Mouse (Mus musculus) lung, embryonic 15.5 days (tissue): ENCODE data around the gene Itga2. TPM values are rescaled to one million over a fixed set of nuclear protein-coding genes. Genes with fewer than 3 reads are reported as not detected.
A peak's percentile ranks its signal among the peaks of the same experiment; 100 is the strongest.

Source experiments
- ATAC-seq: fragments of 200-750 bp; cut with Nextera tagmentation; 2 replicates; pipeline ENCODE4 v1.8.0; 2017; ENCODE audit warnings: moderate number of reproducible peaks, borderline replicate concordance; ENCODE audit not compliant: low FRiP score, low TSS enrichment; ENCODE audit errors: extremely low read depth
- H3K27ac ChIP-seq: fragments of 300-500 bp; sonication (generic); 2 replicates; pipeline ENCODE4 v1.5.1; 2015; ENCODE audit warnings: moderate library complexity, mild to moderate bottlenecking, inconsistent platforms
- H3K27me3 ChIP-seq: fragments of 300-500 bp; sonication (generic); 2 replicates; pipeline ENCODE4 v1.6.1; 2015; ENCODE audit warnings: inconsistent platforms
- H3K36me3 ChIP-seq: fragments of 300-500 bp; sonication (generic); 2 replicates; pipeline ENCODE4 v1.6.1; 2015; ENCODE audit warnings: inconsistent platforms
- H3K4me1 ChIP-seq: fragments of 300-500 bp; sonication (generic); 2 replicates; pipeline ENCODE4 v1.6.1; 2015; ENCODE audit warnings: inconsistent platforms
- H3K4me2 ChIP-seq: fragments of 300-500 bp; sonication (generic); 2 replicates; pipeline ENCODE4 v1.6.1; 2015; ENCODE audit warnings: inconsistent platforms, mild to moderate bottlenecking, moderate library complexity
- H3K4me3 ChIP-seq: fragments of 300-500 bp; sonication (generic); 2 replicates; pipeline ENCODE4 v1.5.1; 2015; ENCODE audit warnings: mild to moderate bottlenecking, inconsistent platforms
- H3K9ac ChIP-seq: fragments of 300-500 bp; sonication (generic); 2 replicates; pipeline ENCODE4 v1.6.1; 2015; ENCODE audit warnings: inconsistent platforms
- H3K9me3 ChIP-seq: fragments of 300-500 bp; sonication (generic); 2 replicates; pipeline ENCODE4 v1.6.1; 2016; ENCODE audit warnings: inconsistent platforms
- WGBS: fragments of 180-500 bp; shearing (Covaris S2); methylation state at CpG from one replicate; pipeline ENCODE4 v1.1.7; 2015; 5-methylcytosine and 5-hydroxymethylcytosine counted together
- polyA plus RNA-seq: library from polyadenylated mRNA; unstranded; fragments of >200 nt; fragmentation: Nextera tagmentation; extraction: Ambion mirVana; gene quantifications from 2 replicates; pipeline ENCODE4 v1.2.1, GENCODE M21; 2015

Itga2 gene
- polyA plus RNA-seq, 1 experiment from 2014 or later = 9.8 TPM

DNA sequence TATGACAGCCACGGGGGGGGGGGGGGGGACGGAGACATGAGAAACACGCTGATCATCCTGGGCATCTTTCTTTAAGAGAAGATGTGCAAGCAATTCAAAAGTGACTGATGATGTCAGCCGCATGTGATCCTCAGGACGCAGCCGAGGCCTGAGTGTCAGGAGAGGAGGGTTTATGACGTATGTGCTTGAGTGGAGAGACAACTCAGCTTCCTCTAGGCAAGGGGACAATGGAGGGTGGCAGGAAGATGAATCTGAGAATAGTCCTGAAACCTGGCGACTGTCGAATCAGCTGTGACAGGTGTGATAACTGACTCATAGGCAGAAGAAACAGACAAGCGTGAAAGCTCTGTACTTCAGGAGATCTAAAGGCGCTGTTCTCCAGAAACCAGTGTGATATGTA, 53.2 kb downstream of the Itga2 start:
- Histone ChIP-seq H3K27me3 (no peaks in the 10 kb centered on the region), H3K27ac (no peak overlapping the region), H3K9ac (no peak overlapping the region), H3K4me1 (no peaks in the 10 kb centered on the region), H3K9me3 (no peaks in the 10 kb centered on the region), H3K4me3 (no peak overlapping the region), H3K4me2 (no peak overlapping the region), H3K36me3 (no peaks in the 10 kb centered on the region)
- no peak for ATAC-seq
- 65% methylated on average over 11 of the region's 11 CpGs for WGBS

DNA sequence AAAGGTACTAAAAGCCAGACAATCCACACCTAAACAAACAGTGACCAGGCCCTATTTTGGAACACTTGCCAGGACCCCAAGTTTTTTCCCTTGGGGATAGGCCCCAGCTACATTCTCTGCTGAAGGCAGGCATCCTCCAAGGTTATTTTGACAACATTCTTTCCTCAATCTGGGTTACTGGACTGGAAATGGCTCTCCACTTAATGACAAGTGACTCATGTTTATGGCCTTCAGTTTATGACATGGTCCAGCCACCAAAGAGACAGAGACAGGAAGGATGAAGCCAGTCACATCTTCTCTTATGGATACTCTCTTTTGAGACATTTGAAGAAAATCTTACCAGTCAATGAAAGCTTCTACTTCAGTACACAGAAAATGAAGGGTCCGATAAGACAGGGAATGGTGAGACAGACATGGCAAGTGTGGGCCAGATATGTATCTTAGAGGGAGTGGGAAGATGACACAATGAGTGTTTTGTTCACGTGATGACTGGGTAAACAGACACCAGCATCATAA, 55.8 kb downstream of the Itga2 start:
- Histone ChIP-seq H3K27me3 (no peaks in the 10 kb centered on the region), H3K9me3 (no peaks in the 10 kb centered on the region), H3K36me3 (no peaks in the 10 kb centered on the region), H3K9ac (no peak overlapping the region), H3K4me1 (no peaks in the 10 kb centered on the region), H3K4me3 (no peak overlapping the region), H3K4me2 (no peak overlapping the region), H3K27ac (no peak overlapping the region)
- ATAC-seq = no peak
- 83% methylated on average over 2 of the region's 2 CpGs for WGBS

DNA sequence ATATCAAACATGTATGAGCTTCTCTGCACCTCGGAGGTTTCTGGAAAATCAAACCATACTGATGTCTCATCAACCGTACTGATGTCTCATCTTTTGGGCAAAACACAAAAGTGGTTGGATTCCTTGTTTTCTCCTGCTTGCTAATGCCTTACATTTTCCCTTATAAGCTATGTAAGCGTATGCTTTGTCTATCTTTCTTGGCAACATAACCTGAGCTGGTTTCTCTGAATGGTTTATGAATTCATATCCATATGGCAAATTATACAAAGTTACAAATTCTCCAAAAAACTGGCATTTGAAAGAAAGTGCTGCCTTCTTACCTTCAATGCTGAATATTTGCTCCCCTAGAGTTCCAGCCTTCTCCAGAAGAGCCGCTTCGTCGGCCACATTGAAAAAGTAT, 57.2 kb downstream of the Itga2 start:
- no peak overlapping the region for H3K9ac ChIP-seq
- H3K27me3 ChIP-seq = no peaks in the 10 kb centered on the region
- no peaks in the 10 kb centered on the region for H3K9me3 ChIP-seq
- no peak overlapping the region for H3K27ac ChIP-seq
- H3K4me3 ChIP-seq = no peak overlapping the region
- H3K4me1 ChIP-seq = no peaks in the 10 kb centered on the region
- H3K36me3 ChIP-seq = no peaks in the 10 kb centered on the region
- 91% methylated on average over 6 of the region's 6 CpGs for WGBS
- ATAC-seq = no peak
- no peak overlapping the region for H3K4me2 ChIP-seq

DNA sequence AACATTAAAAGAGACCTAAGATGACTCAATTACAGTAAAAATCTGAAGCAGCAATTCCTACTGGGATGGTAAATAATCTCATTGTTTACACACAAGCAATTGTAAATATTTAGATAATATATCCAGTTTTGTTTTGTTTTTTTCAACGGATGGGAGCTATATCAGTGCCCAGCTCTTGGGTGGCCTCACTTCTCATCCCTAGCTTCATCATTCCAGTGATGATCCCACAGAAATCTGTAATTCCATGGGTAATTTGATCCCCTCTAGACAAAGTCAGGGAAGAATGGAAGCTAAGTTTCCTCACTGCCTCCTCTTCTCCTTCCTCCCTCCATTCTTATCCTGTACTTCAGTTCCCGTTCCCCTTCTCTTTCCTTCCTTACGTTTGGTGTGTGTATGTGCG, 74.4 kb downstream of the Itga2 start:
- 0 out of 2 replicates have a peak, but pooled peaks cover 3% of the 10 kb centered on the region for H3K36me3 ChIP-seq
- WGBS = 69% methylated on average over 4 of the region's 4 CpGs
- H3K4me3 ChIP-seq = no peak overlapping the region
- H3K9me3 ChIP-seq = no peaks in the 10 kb centered on the region
- H3K9ac ChIP-seq = no peak overlapping the region
- H3K4me2 ChIP-seq = no peak overlapping the region
- ATAC-seq = peak; percentile 67; the same call in 1 of the 2 replicates
- peak overlapping the region; percentile 13; the same call in 1 of the 2 replicates for H3K27ac ChIP-seq
- no peaks in the 10 kb centered on the region for H3K27me3 ChIP-seq
- H3K4me1 ChIP-seq = peaks cover 4% of the 10 kb centered on the region; the same call in 1 of the 2 replicates

DNA sequence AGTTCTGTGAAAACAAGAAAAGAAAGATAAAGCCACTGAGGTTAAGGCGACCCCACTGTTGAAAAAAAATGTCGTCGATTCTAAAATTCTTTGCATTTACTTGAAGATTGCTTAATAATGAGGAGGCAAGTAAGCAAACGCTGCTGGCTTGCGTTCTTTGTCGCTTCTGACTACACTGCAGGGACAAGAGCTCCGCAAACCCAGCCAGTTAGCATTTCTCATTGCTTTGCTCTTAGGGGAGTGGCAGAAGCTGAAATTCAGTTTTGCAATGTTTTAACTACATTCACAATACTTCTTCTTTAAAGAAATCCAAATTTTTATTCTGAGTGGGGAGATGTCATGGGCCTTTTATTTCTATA, 75.7 kb downstream of the Itga2 start:
- peak; percentile 72 for ATAC-seq
- no peaks in the 10 kb centered on the region for H3K27me3 ChIP-seq
- H3K4me2 ChIP-seq = peak overlapping the region; percentile 30; the same call in 1 of the 2 replicates

DNA sequence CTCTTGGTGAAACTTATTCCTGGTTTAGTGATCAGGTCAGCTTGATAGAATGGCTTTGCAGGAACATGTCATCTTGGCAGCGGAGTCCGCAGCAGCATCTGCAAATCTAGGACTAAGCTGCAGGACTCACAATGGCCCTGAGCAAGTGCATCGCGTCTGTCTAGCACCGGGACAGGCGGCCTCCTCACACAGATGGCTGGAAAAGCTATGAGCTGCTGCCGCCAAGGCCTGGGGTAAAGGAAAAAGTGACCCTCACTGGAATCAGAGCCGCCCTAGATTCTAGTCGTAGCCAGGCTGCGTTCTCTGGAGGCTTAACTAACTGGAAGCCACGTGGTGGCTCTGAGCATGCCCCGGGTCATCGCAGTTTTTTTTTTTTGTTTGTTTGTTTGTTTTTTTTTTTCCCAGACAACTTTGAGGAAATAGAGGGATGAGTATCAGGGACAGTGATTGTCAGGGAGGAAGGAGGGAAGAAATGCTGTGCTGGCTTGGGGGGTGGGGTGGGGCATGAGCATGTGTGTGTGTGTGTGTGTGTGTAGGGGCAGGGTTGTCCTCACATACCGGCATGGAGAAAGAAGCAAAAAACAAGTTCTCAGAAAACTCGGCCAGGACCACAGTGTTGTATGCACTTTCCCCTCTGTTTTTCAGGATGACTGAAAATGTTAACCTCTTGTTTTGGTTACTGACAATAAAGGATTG, 76.2 kb downstream of the Itga2 start:
- 0 out of 2 replicates have a peak, but pooled peaks have one; percentile 44 for ATAC-seq
- 0 out of 2 replicates have a peak, but pooled peaks cover 3% of the 10 kb centered on the region for H3K36me3 ChIP-seq
- H3K27ac ChIP-seq = peak overlapping the region; percentile 72
- H3K9me3 ChIP-seq = no peaks in the 10 kb centered on the region
- H3K4me1 ChIP-seq = peaks cover 4% of the 10 kb centered on the region; the same call in 1 of the 2 replicates
- H3K4me3 ChIP-seq = no peak overlapping the region
- peak overlapping the region; percentile 30; the same call in 1 of the 2 replicates for H3K4me2 ChIP-seq
- H3K9ac ChIP-seq = no peak overlapping the region
- 21% methylated on average over 15 of the region's 15 CpGs for WGBS
- H3K27me3 ChIP-seq = no peaks in the 10 kb centered on the region

More for the DNA sequence above, 75.7 kb downstream of the Itga2 start:
- Histone ChIP-seq H3K9me3 (no peaks in the 10 kb centered on the region), H3K27ac (peak overlapping the region; percentile 72), H3K4me1 (peaks cover 4% of the 10 kb centered on the region; the same call in 1 of the 2 replicates), H3K4me3 (no peak overlapping the region), H3K9ac (no peak overlapping the region), H3K36me3 (0 out of 2 replicates have a peak, but pooled peaks cover 3% of the 10 kb centered on the region)
- 20% methylated on average over 7 of the region's 7 CpGs for WGBS

DNA sequence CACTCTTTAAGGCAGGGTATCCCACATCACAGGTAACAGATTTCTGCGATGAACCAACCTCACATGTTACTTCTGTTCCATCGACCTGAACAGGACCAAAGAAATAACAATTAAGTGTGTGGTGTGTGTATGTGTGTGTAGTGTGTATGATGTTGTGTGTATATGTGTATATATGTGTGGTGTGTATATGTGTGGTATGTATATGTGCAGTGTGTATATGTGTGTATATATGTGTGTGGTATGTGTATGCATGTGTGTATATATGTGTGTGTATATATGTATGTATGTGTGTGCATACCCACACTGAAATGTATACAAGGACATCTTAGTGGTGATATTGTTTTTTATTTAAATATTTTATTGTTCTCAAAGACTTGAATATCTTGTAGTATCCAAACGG, 77.5 kb downstream of the Itga2 start:
- no peak for ATAC-seq
- Histone ChIP-seq H3K36me3 (0 out of 2 replicates have a peak, but pooled peaks cover 3% of the 10 kb centered on the region), H3K27me3 (no peaks in the 10 kb centered on the region), H3K9me3 (no peaks in the 10 kb centered on the region), H3K9ac (no peak overlapping the region), H3K4me3 (no peak overlapping the region), H3K27ac (no peak overlapping the region), H3K4me2 (no peak overlapping the region), H3K4me1 (peaks cover 4% of the 10 kb centered on the region; the same call in 1 of the 2 replicates)
- 90% methylated on average over 3 of the region's 3 CpGs for WGBS

DNA sequence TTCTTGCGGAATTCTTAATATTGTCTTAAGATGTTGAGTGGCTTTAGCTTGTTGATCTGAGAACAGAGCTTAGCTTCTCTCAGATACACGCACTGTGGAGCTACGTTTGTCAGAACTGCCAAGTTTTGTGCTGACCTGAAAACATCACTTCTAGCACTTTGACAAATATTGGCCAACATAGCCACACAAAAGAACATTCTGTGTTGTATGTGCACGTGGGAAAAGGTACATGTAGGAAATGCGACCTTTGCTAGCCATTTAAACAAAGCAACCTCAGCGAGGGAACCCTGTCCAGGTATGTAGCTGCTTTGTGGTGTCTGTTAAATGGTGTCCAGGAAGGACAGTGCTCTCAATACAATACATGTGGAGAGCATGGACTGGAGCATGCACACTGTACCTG, 77.9 kb downstream of the Itga2 start:
- Histone ChIP-seq H3K9me3 (no peaks in the 10 kb centered on the region), H3K27ac (no peak overlapping the region), H3K4me1 (peaks cover 4% of the 10 kb centered on the region; the same call in 1 of the 2 replicates), H3K4me3 (no peak overlapping the region), H3K9ac (no peak overlapping the region), H3K36me3 (0 out of 2 replicates have a peak, but pooled peaks cover 3% of the 10 kb centered on the region), H3K4me2 (no peak overlapping the region), H3K27me3 (no peaks in the 10 kb centered on the region)
- ATAC-seq = no peak
- 60% methylated on average over 6 of the region's 6 CpGs for WGBS

DNA sequence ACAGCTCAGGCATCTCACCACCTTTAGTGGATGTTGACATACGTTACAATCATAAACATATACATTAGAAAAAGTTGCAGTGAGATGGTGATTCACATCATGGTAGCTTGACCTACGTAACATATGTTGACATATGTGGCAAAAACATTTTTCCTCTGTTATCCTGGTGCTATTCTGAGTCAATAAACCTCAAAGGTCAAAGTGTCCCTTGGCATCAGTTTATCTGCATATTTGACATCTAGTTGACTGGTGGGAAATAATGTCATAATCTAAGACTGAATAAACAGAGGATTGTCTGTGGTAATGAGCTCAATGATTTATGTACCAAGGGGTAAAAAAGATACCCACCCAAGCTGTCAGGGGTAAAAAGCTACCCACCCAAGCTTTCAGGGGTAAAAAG, 78.7 kb downstream of the Itga2 start:
- Histone ChIP-seq H3K4me1 (peaks cover 4% of the 10 kb centered on the region; the same call in 1 of the 2 replicates), H3K36me3 (0 out of 2 replicates have a peak, but pooled peaks cover 3% of the 10 kb centered on the region), H3K27me3 (no peaks in the 10 kb centered on the region), H3K4me3 (no peak overlapping the region), H3K9me3 (no peaks in the 10 kb centered on the region), H3K9ac (no peak overlapping the region), H3K4me2 (no peak overlapping the region), H3K27ac (no peak overlapping the region)
- WGBS = 88% methylated on average over 2 of the region's 2 CpGs
- ATAC-seq = no peak

DNA sequence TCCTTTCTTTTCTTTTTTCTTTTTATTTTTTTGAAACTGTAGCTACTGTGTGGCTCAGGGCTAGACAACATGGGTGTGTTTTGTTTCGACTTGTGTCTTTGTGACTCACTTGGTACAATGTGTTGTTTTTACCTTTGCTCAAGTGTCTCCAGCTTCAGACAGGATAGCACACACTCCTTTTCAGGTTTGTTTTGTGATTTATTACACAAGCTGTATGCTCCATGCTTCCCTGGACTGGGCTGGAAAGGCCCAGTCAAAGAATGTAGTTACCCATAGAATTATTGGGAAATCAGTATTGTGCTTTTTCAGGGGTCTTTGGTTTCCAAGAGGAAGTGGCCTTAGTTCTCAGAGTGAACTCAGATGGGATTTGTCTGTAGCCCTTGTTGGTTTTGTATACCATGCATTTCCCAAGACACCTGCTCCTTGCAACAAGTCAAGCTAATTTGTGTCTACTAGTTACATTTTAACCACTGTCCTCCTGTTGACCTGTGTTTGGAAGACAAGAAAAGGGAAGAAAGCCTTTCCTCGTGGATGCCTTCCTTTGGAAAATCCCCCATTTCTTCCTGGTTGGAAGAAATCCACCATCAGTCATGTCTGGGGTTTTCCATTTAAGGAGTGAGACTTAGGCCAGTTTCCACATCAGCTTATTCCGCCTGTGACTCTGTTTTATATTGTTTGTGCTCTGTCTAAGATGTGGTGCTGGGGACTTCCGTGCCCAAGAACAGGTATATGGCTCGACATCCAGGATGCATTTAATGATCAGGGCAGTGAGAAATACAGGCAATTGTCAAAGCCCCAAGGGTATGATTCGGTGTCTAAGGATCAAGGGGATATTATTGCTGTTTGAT, 79.4 kb downstream of the Itga2 start:
- peaks cover 4% of the 10 kb centered on the region; the same call in 1 of the 2 replicates for H3K4me1 ChIP-seq
- no peak overlapping the region for H3K4me2 ChIP-seq
- WGBS = 72% methylated on average over 6 of the region's 6 CpGs
- peaks cover 6% of the 10 kb centered on the region; the same call in 1 of the 2 replicates for H3K36me3 ChIP-seq
- no peak overlapping the region for H3K4me3 ChIP-seq
- H3K9ac ChIP-seq = no peak overlapping the region
- H3K27me3 ChIP-seq = no peaks in the 10 kb centered on the region
- ATAC-seq = no peak
- H3K9me3 ChIP-seq = no peaks in the 10 kb centered on the region
- no peak overlapping the region for H3K27ac ChIP-seq

DNA sequence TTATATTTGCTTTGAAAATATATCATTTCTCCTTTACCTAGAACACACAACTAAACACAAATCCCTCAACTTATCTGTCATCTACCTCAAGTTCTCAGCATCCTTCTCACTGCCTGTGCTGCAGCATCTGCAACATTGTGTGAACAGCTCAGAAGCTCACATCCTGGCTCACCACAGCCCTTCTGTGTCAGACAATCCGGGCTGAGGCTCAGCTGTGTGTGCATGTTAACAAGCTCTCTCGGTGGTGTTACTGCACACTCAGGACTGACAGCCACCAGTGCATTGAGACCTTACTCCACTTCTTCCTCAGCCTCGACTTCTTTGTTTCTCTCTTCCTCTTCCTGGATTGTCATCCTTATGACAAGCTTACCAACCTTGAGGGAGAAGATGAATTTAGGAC, 83.0 kb downstream of the Itga2 start:
- no peak overlapping the region for H3K4me2 ChIP-seq
- no peaks in the 10 kb centered on the region for H3K9me3 ChIP-seq
- ATAC-seq = no peak
- H3K4me1 ChIP-seq = no peaks in the 10 kb centered on the region
- no peaks in the 10 kb centered on the region for H3K27me3 ChIP-seq
- no peak overlapping the region for H3K27ac ChIP-seq
- no peak overlapping the region for H3K9ac ChIP-seq
- peaks cover 4% of the 10 kb centered on the region; the same call in 1 of the 2 replicates for H3K36me3 ChIP-seq
- H3K4me3 ChIP-seq = no peak overlapping the region
- WGBS = 60% methylated on average over 3 of the region's 3 CpGs
